Mouse (Mus musculus) heart, postnatal 36 days (tissue): ENCODE data around the gene Aldob. TPM values are rescaled to one million over a fixed set of nuclear protein-coding genes. Genes with fewer than 3 reads are reported as not detected.

Experiments used
- DNase-seq, 2 experiments: peaks; one replicate each; pipeline ENCODE4 v3.0.0; 2021 to 2022
- intact Hi-C: fragments of 180-260 bp; cut with DNase I; formaldehyde crosslinking; loops from one replicate; pipeline ENCODE4 v1.15.1; 2025
- total RNA-seq, 2 experiments: library from RNA; stranded (reverse); gene quantifications; 2 replicates each; pipeline ENCODE4 v1.2.3; 2021

Aldob gene
- total RNA-seq: 1 to 10 TPM in 1 of 2 experiments, under 1 TPM in 1; 0.58 to 1.1 TPM

GRCm38 (mm10) chr4:49549383-49549782, at the start of gene Aldob:
Gene Aldob, minus strand, starts transcription at chr4:49549546.
- intact Hi-C loops: no loop called here
- no peak for DNase-seq

GRCm38 (mm10) chr4:49597183-49598100, 48.1 kb upstream of the Aldob start, which contains the start of gene Tmem246:
Gene Tmem246, minus strand, starts transcription at chr4:49597876.
- peak; percentile 70 to 87 for DNase-seq
- intact Hi-C loops: loop anchor here (1.0 to 2.0 kb wide), 3 partner anchors 12 to 31 kb away; no protein-coding TSS in a partner anchor

- DNase-seq: no peak
- intact Hi-C loops: loop anchor here (2.0 kb wide), 1 partner anchor 30 kb away; no protein-coding TSS in a partner anchor
Observed at GRCm38 (mm10) chr4:49596846-49597182, 47.5 kb upstream of the Aldob start.

- DNase-seq: no peak
- intact Hi-C loops: no loop called here
Observed at GRCm38 (mm10) chr4:49590152-49590551, 40.8 kb upstream of the Aldob start.

GRCm38 (mm10) chr4:49586811-49587210, 37.5 kb upstream of the Aldob start:
- intact Hi-C loops: loop anchor here (5.0 kb wide), 1 partner anchor 40 kb away; no protein-coding TSS in a partner anchor
- DNase-seq: no peak

- intact Hi-C loops: loop anchor here (1.0 to 5.0 kb wide), 2 partner anchors 13 to 42 kb away; no protein-coding TSS in a partner anchor
- peak in 1 of 2 experiments; percentile 24 for DNase-seq
Observed at GRCm38 (mm10) chr4:49585524-49586101, 36.3 kb upstream of the Aldob start.

GRCm38 (mm10) chr4:49583965-49584831, 34.9 kb upstream of the Aldob start:
- intact Hi-C loops: no loop called here
- DNase-seq: no peak

GRCm38 (mm10) chr4:49581256-49581655, 31.9 kb upstream of the Aldob start:
- no peak for DNase-seq
- intact Hi-C loops: no loop called here

GRCm38 (mm10) chr4:49572194-49572593, 22.8 kb upstream of the Aldob start:
- intact Hi-C loops: no loop called here

GRCm38 (mm10) chr4:49567613-49568012, 18.3 kb upstream of the Aldob start:
- peak; percentile 46 to 62 for DNase-seq
- intact Hi-C loops: loop anchor here (1.0 to 2.0 kb wide), 2 partner anchors 31 to 60 kb away; no protein-coding TSS in a partner anchor

More at GRCm38 (mm10) chr4:49572194-49572593, 22.8 kb upstream of the Aldob start:
- DNase-seq: no peak

GRCm38 (mm10) chr4:49559915-49560772, 10.8 kb upstream of the Aldob start:
- intact Hi-C loops: no loop called here
- peak; percentile 58 to 63 for DNase-seq

GRCm38 (mm10) chr4:49558181-49558580, 8.8 kb upstream of the Aldob start:
- DNase-seq: no peak
- intact Hi-C loops: no loop called here

- intact Hi-C loops: no loop called here
- DNase-seq: no peak
Observed at GRCm38 (mm10) chr4:49557375-49557774, 8.0 kb upstream of the Aldob start.

GRCm38 (mm10) chr4:49553380-49553779, 4.0 kb upstream of the Aldob start:
- DNase-seq: no peak
- intact Hi-C loops: no loop called here

GRCm38 (mm10) chr4:49547544-49548219, 1.7 kb downstream of the Aldob start:
- intact Hi-C loops: no loop called here
- no peak for DNase-seq

- intact Hi-C loops: no loop called here
- no peak for DNase-seq
Observed at GRCm38 (mm10) chr4:49546873-49547543, 2.3 kb downstream of the Aldob start.

GRCm38 (mm10) chr4:49546026-49546425, 3.3 kb downstream of the Aldob start:
- intact Hi-C loops: no loop called here
- DNase-seq: no peak

- intact Hi-C loops: no loop called here
- DNase-seq: no peak
Observed at GRCm38 (mm10) chr4:49540966-49541365, 8.4 kb downstream of the Aldob start.
